Mouse (Mus musculus): Measurements from ENCODE around the gene Pou2f3. TPM values are rescaled to one million over a fixed set of nuclear protein-coding genes. Genes with fewer than 3 reads are reported as not detected.

Gene Pou2f3
- total and polyA plus RNA-seq, 3 experiments = not detected

DNA sequence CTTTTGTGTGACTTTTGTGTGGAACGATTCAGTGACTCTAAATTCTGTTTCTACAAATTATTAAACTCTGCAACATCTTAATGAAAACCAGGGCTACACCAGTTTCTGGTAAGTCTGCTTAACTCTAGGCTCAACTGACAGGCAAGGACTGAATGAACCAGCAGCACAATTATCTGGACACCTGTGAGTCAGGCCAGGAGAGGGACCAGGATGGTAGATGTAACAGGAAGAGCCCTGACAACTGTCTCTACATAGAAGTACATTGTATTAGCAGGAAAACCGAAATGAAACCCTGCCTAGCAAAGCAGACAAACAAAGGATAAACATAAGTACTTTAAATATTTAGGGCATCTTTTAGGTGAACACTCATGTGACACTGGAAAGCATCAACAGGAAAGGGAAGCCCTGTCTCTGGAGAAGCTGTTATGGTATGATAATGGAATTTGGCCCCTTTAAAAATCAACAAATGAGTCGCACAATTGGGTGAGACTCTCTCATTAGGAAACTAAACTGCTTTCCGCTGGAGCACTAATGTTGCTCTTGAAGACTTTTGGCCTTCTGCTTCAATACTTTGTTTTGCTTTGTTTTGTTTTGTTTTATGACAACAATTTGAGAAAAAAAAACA, 106.4 kb downstream of the Pou2f3 start (continued):
- no peak for TF ChIP-seq MYB (IDR thresholded peaks at IDR 0.05; ENCODE audit: low read depth, low read length)
- TF ChIP-seq CHD1 (IDR thresholded peaks at IDR 0.05; ENCODE audit: low read depth, low read length) = 0 out of 2 replicates have a peak, but pooled peaks have one; percentile 86
- no peak for TF ChIP-seq HCFC1 (IDR thresholded peaks at IDR 0.05; ENCODE audit: low read depth, low read length)
- TF ChIP-seq TBP (IDR thresholded peaks at IDR 0.05; ENCODE audit: low read depth, low read length) = no peak
- no peak for TF ChIP-seq KAT2A (conservative IDR thresholded peaks at IDR 0.05; ENCODE audit: low read depth, low read length)
- peak; percentile 66 for TF ChIP-seq ETS1 (IDR thresholded peaks at IDR 0.05; ENCODE audit: low read depth, low read length)
- TF ChIP-seq TAL1 (IDR thresholded peaks at IDR 0.05; ENCODE audit: low read length) = peak; percentile 83
- TF ChIP-seq CHD2 (IDR thresholded peaks at IDR 0.05; ENCODE audit: low read length) = no peak
- no peak for TF ChIP-seq RAD21 (IDR thresholded peaks at IDR 0.05; ENCODE audit: low read depth, low read length)
- TF ChIP-seq POLR2AphosphoS2 (IDR thresholded peaks at IDR 0.05; ENCODE audit: low read length) = no peak
- no peak for TF ChIP-seq E2F4 (IDR thresholded peaks at IDR 0.05; ENCODE audit: borderline replicate concordance, low read depth, low read length)
- TF ChIP-seq ZMIZ1 (IDR thresholded peaks at IDR 0.05; ENCODE audit: low read depth, low read length) = no peak
- no peak for TF ChIP-seq CTCF (IDR thresholded peaks at IDR 0.05 in 2 of 3, conservative IDR thresholded peaks at IDR 0.05 in 1 of 3; ENCODE audit: control insufficient read depth in 1 of 3, insufficient read depth in 1 of 3, low read depth in 2 of 3, low read length in 3 of 3, poor library complexity in 1 of 3, severe bottlenecking in 1 of 3)
- no peak for TF ChIP-seq NRF1 (IDR thresholded peaks at IDR 0.05; ENCODE audit: insufficient read depth, low read depth, low read length, poor library complexity, severe bottlenecking)
- peak; percentile 53; the same call in 1 of the 2 replicates for TF ChIP-seq USF1 (IDR thresholded peaks at IDR 0.05; ENCODE audit: low read depth, low read length)
- no peak for TF ChIP-seq ZKSCAN1 (IDR thresholded peaks at IDR 0.05; ENCODE audit: low read depth, low read length)
- no peak for TF ChIP-seq ZNF384 (IDR thresholded peaks at IDR 0.05; ENCODE audit: low read depth, low read length)
- no peak for TF ChIP-seq USF2 (IDR thresholded peaks at IDR 0.05; ENCODE audit: borderline replicate concordance in 1 of 2, insufficient read depth in 1 of 2, low read depth in 1 of 2, low read length in 2 of 2)
- no peak for TF ChIP-seq ZC3H11A (IDR thresholded peaks at IDR 0.05; ENCODE audit: low read depth, low read length)
- TF ChIP-seq NELFE (IDR thresholded peaks at IDR 0.05; ENCODE audit: low read depth, low read length) = no peak
- no peak for TF ChIP-seq MAX (IDR thresholded peaks at IDR 0.05; ENCODE audit: low read length)
- no peak for TF ChIP-seq SMC3 (IDR thresholded peaks at IDR 0.05; ENCODE audit: low read depth, low read length)
- peak; percentile 37; the same call in 1 of the 2 replicates for TF ChIP-seq BHLHE40 (IDR thresholded peaks at IDR 0.05; ENCODE audit: borderline replicate concordance, low read depth, low read length)
- no peak for TF ChIP-seq POLR2AphosphoS5 (IDR thresholded peaks at IDR 0.05; ENCODE audit: borderline replicate concordance, low read depth, low read length)
- TF ChIP-seq RCOR1 (IDR thresholded peaks at IDR 0.05; ENCODE audit: low read depth, low read length) = 0 out of 2 replicates have a peak, but pooled peaks have one; percentile 7

Data from MEL (cell line).